Mouse (Mus musculus) neural tube, embryonic 14.5 days (tissue): ENCODE measurements around the gene Ipo13. TPM values are rescaled to one million over a fixed set of nuclear protein-coding genes. Genes with fewer than 3 reads are reported as not detected.

Experiments
- ATAC-seq: fragments of 200-750 bp; cut with Nextera tagmentation; 2 replicates; pipeline ENCODE4 v1.8.0; 2017; ENCODE audit warnings: low read depth, mild to moderate bottlenecking, moderate TSS enrichment, moderate library complexity
- H3K27ac ChIP-seq: fragments of 300-500 bp; sonication (generic); 2 replicates; pipeline ENCODE4 v1.5.1; 2014; ENCODE audit warnings: low read depth, mild to moderate bottlenecking, control low read depth, low read length, moderate library complexity, mixed read lengths
- H3K27me3 ChIP-seq: fragments of 300-500 bp; sonication (generic); 2 replicates; pipeline ENCODE4 v1.6.1; 2014; ENCODE audit warnings: low read length; ENCODE audit not compliant: control insufficient read depth, insufficient read depth
- H3K36me3 ChIP-seq: fragments of 300-500 bp; sonication (generic); 2 replicates; pipeline ENCODE4 v1.6.1; 2014; ENCODE audit warnings: low read length, mixed read lengths; ENCODE audit not compliant: control insufficient read depth, insufficient read depth
- H3K4me1 ChIP-seq: fragments of 300-500 bp; sonication (generic); 2 replicates; pipeline ENCODE4 v1.6.1; 2014; ENCODE audit warnings: low read length; ENCODE audit not compliant: control insufficient read depth, insufficient read depth
- H3K4me2 ChIP-seq: fragments of 300-500 bp; sonication (generic); 2 replicates; pipeline ENCODE4 v1.6.1; 2014; ENCODE audit warnings: mild to moderate bottlenecking, low read depth, low read length, control low read depth
- H3K4me3 ChIP-seq: fragments of 300-500 bp; sonication (generic); 2 replicates; pipeline ENCODE4 v1.5.1; 2014; ENCODE audit warnings: low read depth, low read length, control low read depth, mixed read lengths
- H3K9ac ChIP-seq: fragments of 300-500 bp; sonication (generic); replicated peaks from 2 replicates; pipeline ENCODE4 v1.6.1; 2014; ENCODE audit warnings: low read depth, mild to moderate bottlenecking, control low read depth, low read length, mixed read lengths
- H3K9me3 ChIP-seq: fragments of 300-500 bp; sonication (generic); 2 replicates; pipeline ENCODE4 v1.6.1; 2016; ENCODE audit warnings: low read length; ENCODE audit not compliant: control insufficient read depth
- WGBS: fragments of 180-500 bp; shearing (Covaris S2); extraction: QIAGEN DNeasy Blood & Tissue Kit; methylation state at CpG from one replicate; pipeline ENCODE4 v1.1.7; 2014; 5-methylcytosine and 5-hydroxymethylcytosine counted together
- polyA plus RNA-seq: library from polyadenylated mRNA; unstranded; fragments of >200 nt; fragmentation: Nextera tagmentation; extraction: Ambion mirVana; gene quantifications from 2 replicates; pipeline ENCODE4 v1.2.1, GENCODE M21; 2014

Gene Ipo13
- polyA plus RNA-seq, 1 experiment from 2014 or later = 61.7 TPM

GRCm38 (mm10) chr4:117869317-117869716 is 45.5 kb downstream of the Ipo13 start:
- H3K9me3 ChIP-seq = no peaks in the 10 kb centered on the region
- peaks cover 7% of the 10 kb centered on the region; the same call in 1 of the 2 replicates for H3K4me1 ChIP-seq
- peaks cover 9% of the 10 kb centered on the region; the same call in 1 of the 2 replicates for H3K36me3 ChIP-seq
- no peaks in the 10 kb centered on the region for H3K27me3 ChIP-seq
- no peak overlapping the region for H3K9ac ChIP-seq
- ATAC-seq = no peak
- H3K4me3 ChIP-seq = no peak overlapping the region
- WGBS = 73% methylated on average over 9 of the region's 9 CpGs
- no peak overlapping the region for H3K4me2 ChIP-seq
- no peak overlapping the region for H3K27ac ChIP-seq

DNA sequence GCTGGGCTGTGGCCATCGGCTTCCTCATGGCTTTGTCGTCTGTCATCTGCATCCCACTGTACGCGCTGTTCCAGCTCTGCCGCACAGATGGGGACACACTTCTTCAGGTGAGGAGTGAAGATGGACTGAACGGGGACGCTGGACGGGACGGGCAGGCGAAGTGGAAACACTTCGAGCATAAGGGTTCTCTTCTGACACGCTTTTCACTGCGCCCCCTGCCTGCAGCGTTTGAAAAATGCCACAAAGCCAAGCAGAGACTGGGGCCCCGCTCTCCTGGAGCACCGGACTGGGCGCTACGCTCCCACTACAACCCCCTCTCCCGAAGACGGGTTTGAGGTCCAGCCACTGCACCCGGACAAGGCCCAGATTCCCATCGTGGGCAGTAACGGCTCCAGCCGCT is 47.0 kb downstream of the Ipo13 start:
- Histone ChIP-seq H3K27me3 (no peaks in the 10 kb centered on the region), H3K4me3 (no peak overlapping the region), H3K9ac (no peak overlapping the region), H3K9me3 (no peaks in the 10 kb centered on the region), H3K4me2 (no peak overlapping the region), H3K36me3 (no peaks in the 10 kb centered on the region), H3K27ac (no peak overlapping the region), H3K4me1 (peaks cover 7% of the 10 kb centered on the region; the same call in 1 of the 2 replicates)
- WGBS = 15% methylated on average over 24 of the region's 24 CpGs
- ATAC-seq = no peak

DNA sequence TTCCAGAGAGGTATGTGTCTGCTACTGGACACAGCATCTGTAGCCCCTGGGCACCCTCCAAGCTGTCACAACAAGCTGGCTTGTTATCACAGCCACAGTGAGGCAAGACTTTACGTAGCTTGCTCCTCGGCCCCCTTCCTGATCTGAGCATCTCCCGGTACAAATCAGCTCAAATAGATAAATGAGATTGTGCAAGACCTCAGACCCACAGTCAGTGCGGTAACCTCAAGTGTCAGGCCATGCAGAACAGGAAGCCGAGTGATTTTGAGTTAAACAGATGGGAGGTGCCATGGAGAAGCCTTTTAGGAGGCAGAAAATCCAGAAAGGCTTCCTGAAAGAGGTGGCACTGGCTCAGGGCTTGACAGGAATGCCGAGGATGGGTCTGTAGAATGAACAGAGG is 47.8 kb downstream of the Ipo13 start:
- H3K9ac ChIP-seq = no peak overlapping the region
- no peaks in the 10 kb centered on the region for H3K36me3 ChIP-seq
- no peak for ATAC-seq
- peaks cover 7% of the 10 kb centered on the region; the same call in 1 of the 2 replicates for H3K4me1 ChIP-seq
- no peaks in the 10 kb centered on the region for H3K9me3 ChIP-seq
- H3K27me3 ChIP-seq = no peaks in the 10 kb centered on the region
- 85% methylated on average over 6 of the region's 6 CpGs for WGBS
- no peak overlapping the region for H3K27ac ChIP-seq
- no peak overlapping the region for H3K4me3 ChIP-seq
- no peak overlapping the region for H3K4me2 ChIP-seq

DNA sequence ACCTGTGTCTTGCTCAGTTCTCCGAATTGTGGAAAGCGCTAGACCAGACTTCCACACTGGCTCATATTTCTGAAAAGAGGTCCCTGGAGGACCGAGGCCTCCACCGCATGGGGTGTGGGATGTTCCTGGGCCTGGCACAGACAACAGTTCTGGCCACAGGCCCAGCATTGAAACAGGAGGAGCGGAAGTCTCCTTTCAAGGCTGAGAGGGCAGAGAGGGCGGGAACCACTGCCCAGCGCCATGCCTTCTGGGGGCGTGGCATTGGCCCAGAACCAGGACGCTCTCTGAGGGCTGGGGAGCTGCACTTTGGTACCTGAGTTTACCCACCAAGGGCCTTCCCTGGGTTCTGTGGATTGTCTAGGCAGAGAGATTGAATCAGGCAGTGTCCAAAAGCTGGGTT is 48.7 kb downstream of the Ipo13 start:
- H3K27ac ChIP-seq = 0 out of 2 replicates have a peak overlapping the region, but pooled peaks have one; percentile 34

GRCm38 (mm10) chr4:117862823-117863222 is 52.0 kb downstream of the Ipo13 start:
- Histone ChIP-seq H3K4me3 (no peak overlapping the region), H3K4me1 (peaks cover 11% of the 10 kb centered on the region; the same call in 1 of the 2 replicates), H3K36me3 (no peaks in the 10 kb centered on the region), H3K27me3 (no peaks in the 10 kb centered on the region), H3K27ac (no peak overlapping the region), H3K9ac (no peak overlapping the region), H3K9me3 (no peaks in the 10 kb centered on the region), H3K4me2 (no peak overlapping the region)
- WGBS = 38% methylated on average over 4 of the region's 4 CpGs
- peak; percentile 79 for ATAC-seq

More for the DNA sequence above, 48.7 kb downstream of the Ipo13 start:
- Histone ChIP-seq H3K4me2 (no peak overlapping the region), H3K27me3 (no peaks in the 10 kb centered on the region), H3K36me3 (no peaks in the 10 kb centered on the region), H3K4me3 (no peak overlapping the region), H3K4me1 (peaks cover 7% of the 10 kb centered on the region; the same call in 1 of the 2 replicates), H3K9ac (no peak overlapping the region), H3K9me3 (no peaks in the 10 kb centered on the region)
- peak; percentile 32; the same call in 1 of the 2 replicates for ATAC-seq
- 53% methylated on average over 9 of the region's 9 CpGs for WGBS

DNA sequence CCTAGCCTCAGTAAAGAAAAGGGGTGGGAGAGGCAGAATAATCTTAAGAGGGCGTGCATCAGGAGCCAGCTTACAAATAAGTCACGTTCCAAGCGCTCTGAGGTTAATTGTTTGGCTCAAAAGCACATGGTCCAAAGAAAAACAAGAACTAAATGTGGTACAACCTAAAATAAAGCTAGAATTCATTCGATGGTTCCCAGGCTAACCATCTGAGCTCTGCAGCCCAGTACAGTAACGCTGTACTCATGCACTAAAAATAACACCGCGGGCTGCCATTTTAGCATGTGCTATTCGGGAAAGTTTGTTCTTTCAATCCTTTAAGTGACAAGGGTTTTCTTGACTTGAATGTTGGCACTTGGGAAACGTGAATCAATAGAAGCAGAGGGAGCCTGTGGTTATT is 54.2 kb downstream of the Ipo13 start:
- peaks cover 4% of the 10 kb centered on the region; the same call in 1 of the 2 replicates for H3K4me1 ChIP-seq
- no peaks in the 10 kb centered on the region for H3K27me3 ChIP-seq
- no peaks in the 10 kb centered on the region for H3K36me3 ChIP-seq
- no peaks in the 10 kb centered on the region for H3K9me3 ChIP-seq
- 87% methylated on average over 9 of the region's 9 CpGs for WGBS
- H3K27ac ChIP-seq = no peak overlapping the region
- H3K9ac ChIP-seq = no peak overlapping the region
- H3K4me3 ChIP-seq = no peak overlapping the region
- ATAC-seq = no peak
- H3K4me2 ChIP-seq = no peak overlapping the region

GRCm38 (mm10) chr4:117858794-117859193 is 56.0 kb downstream of the Ipo13 start:
- Histone ChIP-seq H3K4me2 (no peak overlapping the region), H3K9ac (no peak overlapping the region), H3K27ac (no peak overlapping the region), H3K9me3 (no peaks in the 10 kb centered on the region), H3K27me3 (no peaks in the 10 kb centered on the region), H3K4me1 (peaks cover 10% of the 10 kb centered on the region; the same call in 1 of the 2 replicates), H3K36me3 (no peaks in the 10 kb centered on the region), H3K4me3 (no peak overlapping the region)
- no peak for ATAC-seq
- 56% methylated on average over 3 of the region's 3 CpGs for WGBS

DNA sequence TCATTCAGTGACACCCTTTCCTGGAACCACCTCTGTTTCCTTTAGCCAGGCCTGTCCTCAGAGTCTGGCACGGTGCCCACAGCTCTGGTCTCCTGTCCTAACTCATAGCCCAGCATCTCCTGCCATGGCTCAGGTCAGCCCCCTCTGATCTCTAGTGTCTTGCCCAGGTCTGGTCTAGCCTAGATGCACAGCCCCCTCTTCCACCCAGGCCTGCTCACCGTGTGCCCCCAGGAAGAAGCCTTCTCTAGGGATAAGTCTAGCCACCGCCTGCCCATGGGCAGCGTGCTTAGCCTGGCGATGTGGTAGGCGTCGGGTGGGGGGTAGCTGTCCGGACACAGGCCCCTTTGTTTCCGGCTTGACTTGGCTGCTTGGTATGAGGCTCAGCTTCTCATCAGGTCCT is 59.7 kb downstream of the Ipo13 start:
- H3K27me3 ChIP-seq = no peaks in the 10 kb centered on the region
- H3K36me3 ChIP-seq = no peaks in the 10 kb centered on the region
- H3K9me3 ChIP-seq = no peaks in the 10 kb centered on the region
- 65% methylated on average over 9 of the region's 9 CpGs for WGBS
- no peak overlapping the region for H3K4me3 ChIP-seq
- no peak overlapping the region for H3K9ac ChIP-seq
- peaks cover 14% of the 10 kb centered on the region for H3K4me1 ChIP-seq
- peak overlapping the region; percentile 66 for H3K27ac ChIP-seq
- ATAC-seq = peak; percentile 45; the same call in 1 of the 2 replicates
- no peak overlapping the region for H3K4me2 ChIP-seq

GRCm38 (mm10) chr4:117852152-117852868 is 62.5 kb downstream of the Ipo13 start:
- 82% methylated on average over 10 of the region's 10 CpGs for WGBS
- Histone ChIP-seq H3K4me3 (no peak overlapping the region), H3K4me2 (no peak overlapping the region), H3K27ac (no peak overlapping the region), H3K9me3 (no peaks in the 10 kb centered on the region), H3K36me3 (no peaks in the 10 kb centered on the region), H3K9ac (no peak overlapping the region), H3K27me3 (no peaks in the 10 kb centered on the region), H3K4me1 (peaks cover 14% of the 10 kb centered on the region)
- ATAC-seq = no peak
